Mouse (Mus musculus) CH12.LX (cell line): ENCODE measurements around the gene Cttnbp2nl. TPM values are rescaled to one million over a fixed set of nuclear protein-coding genes. Genes with fewer than 3 reads are reported as not detected.

ENCODE experiments used
- DNase-seq: peaks from one replicate; pipeline ENCODE4 v3.0.0-alpha.2; 2013; ENCODE audit errors: extremely low read depth
- H3K27ac ChIP-seq: 2 replicates; pipeline ENCODE4 v1.5.1; 2012; ENCODE audit warnings: low read depth, mild to moderate bottlenecking, control low read depth, moderate library complexity; ENCODE audit not compliant: insufficient read depth
- H3K27me3 ChIP-seq: replicated peaks from 2 replicates; pipeline ENCODE3; 2012; ENCODE audit warnings: inconsistent platforms
- H3K36me3 ChIP-seq, 2 experiments: replicated peaks in 1 of 2; 2 replicates each; pipeline versions ENCODE3 to v1.6.1; 2012; ENCODE audit warnings: inconsistent platforms in 1 of 2, low read length in 1 of 2, mild to moderate bottlenecking in 1 of 2, mixed read lengths in 1 of 2, moderate library complexity in 1 of 2; ENCODE audit not compliant: control insufficient read depth in 1 of 2, insufficient read depth in 1 of 2
- H3K4me1 ChIP-seq, 2 experiments: 2 replicates each; pipeline ENCODE4 v1.6.1; 2012; ENCODE audit warnings: inconsistent platforms in 1 of 2, moderate library complexity in 1 of 2; ENCODE audit not compliant: insufficient read depth in 2 of 2, control insufficient read depth in 1 of 2
- H3K4me2 ChIP-seq: 2 replicates; pipeline ENCODE4 v1.6.1; 2012; ENCODE audit warnings: low read depth, mild to moderate bottlenecking, control low read depth; ENCODE audit not compliant: poor library complexity, insufficient read depth, severe bottlenecking
- H3K4me3 ChIP-seq, 3 experiments: fragments of 150-350 bp in 1 of 3; sonication (generic) in 1 of 3; replicated peaks in 1 of 3; 2 replicates each; pipeline versions ENCODE3 to v1.5.1; 2011 to 2012; ENCODE audit warnings: low read depth in 2 of 3, low read length in 2 of 3, mild to moderate bottlenecking in 2 of 3, moderate library complexity in 2 of 3, control low read depth in 1 of 3, improper control_type of control experiment in 1 of 3, inconsistent platforms in 1 of 3, mixed read lengths in 1 of 3; ENCODE audit not compliant: poor library complexity in 1 of 3
- H3K79me2 ChIP-seq: replicated peaks from 2 replicates; pipeline ENCODE4 v1.6.1; 2012; ENCODE audit warnings: mild to moderate bottlenecking, moderate library complexity; ENCODE audit not compliant: control insufficient read depth, poor library complexity, insufficient read depth, severe bottlenecking; ENCODE audit errors: extremely low read depth
- H3K9ac ChIP-seq: 2 replicates; pipeline ENCODE4 v1.6.1; 2012; ENCODE audit warnings: low read depth, mild to moderate bottlenecking, control low read depth, moderate library complexity; ENCODE audit not compliant: insufficient read depth
- H3K9me3 ChIP-seq: replicated peaks from 2 replicates; pipeline ENCODE3; 2012; ENCODE audit warnings: low read length, inconsistent platforms, mixed read lengths
- CHD1 ChIP-seq: IDR thresholded peaks from 2 replicates; pipeline ENCODE4 v1.6.1; 2012; ENCODE audit warnings: low read depth, low read length, improper control_type of control experiment, inconsistent platforms
- CHD2 ChIP-seq: IDR thresholded peaks from 2 replicates; pipeline ENCODE4 v1.6.1; 2011; ENCODE audit warnings: low read length, improper control_type of control experiment
- CTCF ChIP-seq, 2 experiments: IDR thresholded peaks in 1 of 2; conservative IDR thresholded peaks in 1 of 2; 2 replicates each; pipeline ENCODE4 v1.5.1; 2011 to 2012; ENCODE audit warnings: low read depth in 2 of 2, low read length in 2 of 2, improper control_type of control experiment in 1 of 2, inconsistent platforms in 1 of 2, mild to moderate bottlenecking in 1 of 2, moderate library complexity in 1 of 2
- ELF1 ChIP-seq: IDR thresholded peaks from 2 replicates; pipeline ENCODE4 v1.6.1; 2014; ENCODE audit warnings: low read depth, mild to moderate bottlenecking, inconsistent platforms, low read length, improper control_type of control experiment
- EP300 ChIP-seq: IDR thresholded peaks from 2 replicates; pipeline ENCODE4 v1.6.1; 2011; ENCODE audit warnings: low read length, improper control_type of control experiment
- HCFC1 ChIP-seq: IDR thresholded peaks from 2 replicates; pipeline ENCODE4 v1.6.1; 2012; ENCODE audit warnings: low read depth, mild to moderate bottlenecking, inconsistent platforms, low read length, improper control_type of control experiment
- JUN ChIP-seq: IDR thresholded peaks from 2 replicates; pipeline ENCODE4 v1.6.1; 2011; ENCODE audit warnings: low read depth, mild to moderate bottlenecking, low read length, improper control_type of control experiment, moderate library complexity; ENCODE audit not compliant: insufficient read depth
- KAT2A ChIP-seq: IDR thresholded peaks from 2 replicates; pipeline ENCODE4 v1.6.1; 2012; ENCODE audit warnings: low read length, improper control_type of control experiment, inconsistent platforms; ENCODE audit not compliant: insufficient replicate concordance
- MAX ChIP-seq: IDR thresholded peaks from 2 replicates; pipeline ENCODE4 v1.6.1; 2011; ENCODE audit warnings: low read length, improper control_type of control experiment
- MEF2A ChIP-seq: IDR thresholded peaks from 2 replicates; pipeline ENCODE4 v1.6.1; 2014; ENCODE audit warnings: low read depth, mild to moderate bottlenecking, inconsistent platforms, low read length, improper control_type of control experiment, borderline replicate concordance
- MXI1 ChIP-seq: IDR thresholded peaks from 2 replicates; pipeline ENCODE4 v1.6.1; 2011; ENCODE audit warnings: mild to moderate bottlenecking, low read depth, low read length, improper control_type of control experiment
- MYC ChIP-seq: IDR thresholded peaks from 2 replicates; pipeline ENCODE4 v1.6.1; 2011; ENCODE audit warnings: low read depth, mild to moderate bottlenecking, improper control_type of control experiment, low read length
- NRF1 ChIP-seq: IDR thresholded peaks from 2 replicates; pipeline ENCODE4 v1.6.1; 2014; ENCODE audit warnings: low read depth, mild to moderate bottlenecking, inconsistent platforms, low read length, improper control_type of control experiment, moderate library complexity
- POLR2A ChIP-seq: IDR thresholded peaks from 2 replicates; pipeline ENCODE4 v1.6.1; 2011; ENCODE audit warnings: low read depth, mild to moderate bottlenecking, improper control_type of control experiment, low read length
- RCOR1 ChIP-seq: conservative IDR thresholded peaks from 2 replicates; pipeline ENCODE4 v1.6.1; 2012; ENCODE audit warnings: low read depth, mild to moderate bottlenecking, inconsistent platforms, low read length, improper control_type of control experiment
- TCF12 ChIP-seq: IDR thresholded peaks from 2 replicates; pipeline ENCODE4 v1.6.1; 2014; ENCODE audit warnings: low read depth, mild to moderate bottlenecking, inconsistent platforms, low read length, improper control_type of control experiment
- UBTF ChIP-seq: IDR thresholded peaks from 2 replicates; pipeline ENCODE4 v1.6.1; 2012; ENCODE audit warnings: low read depth, mild to moderate bottlenecking, inconsistent platforms, low read length, improper control_type of control experiment, moderate library complexity
- USF2 ChIP-seq: conservative IDR thresholded peaks from 2 replicates; pipeline ENCODE4 v1.6.1; 2011; ENCODE audit warnings: low read depth, low read length, improper control_type of control experiment
- ZNF384 ChIP-seq: IDR thresholded peaks from 2 replicates; pipeline ENCODE4 v1.6.1; 2012; ENCODE audit warnings: low read depth, low read length, improper control_type of control experiment, inconsistent platforms
- dilution Hi-C: fragments of 300-500 bp; cut with MboI; formaldehyde crosslinking; loops from 2 replicates; pipeline ENCODE4 v1.14.3; 2020; ENCODE audit warnings: low sequenced_read_pairs; ENCODE audit not compliant: extremely low pct_unique_long_range_greater_than_20kb, extremely low pct_ligation_motif_present
- in situ Hi-C: fragments of 300-500 bp; cut with MboI; formaldehyde crosslinking; loops from 3 replicates; pipeline ENCODE4 v1.14.3; 2019; ENCODE audit warnings: low sequenced_read_pairs, low pct_ligation_motif_present, low pct_unique_long_range_greater_than_20kb, mixed read lengths
- polyA plus RNA-seq: library from polyadenylated mRNA; unstranded; fragments of >175 nt; gene quantifications from 2 replicates; pipeline ENCODE4 v1.2.1, GENCODE M21; 2012; ENCODE audit warnings: low read depth; ENCODE audit not compliant: insufficient read length
- total RNA-seq, 2 experiments: library from RNA; depleted of rRNA; stranded (reverse); fragments of 300-350 nt in 1 of 2; fragments of >200 nt in 1 of 2; gene quantifications; 2 replicates each; pipeline ENCODE4 v1.2.3; 2012 to 2014

The Cttnbp2nl gene
- total and polyA plus RNA-seq, 3 experiments, result 0.21 to 0.70 (median 0.43) TPM

- H3K9me3 ChIP-seq, result no peaks in the 10 kb centered on the region
- dilution Hi-C loops (no loop called here), in situ Hi-C loops (no loop called here)
- H3K9ac ChIP-seq, result no peak overlapping the region
- TF ChIP-seq CHD1 (no peak), MAX (no peak), USF2 (no peak), CTCF (conservative IDR thresholded peaks at IDR 0.05 in 1 of 2, IDR thresholded peaks at IDR 0.05 in 1 of 2; ENCODE audit: low read depth in 2 of 2, low read length in 2 of 2) (no peak), HCFC1 (no peak), MYC (no peak), TCF12 (no peak), NRF1 (no peak), RCOR1 (no peak), KAT2A (no peak), EP300 (no peak), MXI1 (no peak), UBTF (no peak), MEF2A (no peak), POLR2A (no peak), ELF1 (no peak), CHD2 (no peak), ZNF384 (no peak)
- no peaks in the 10 kb centered on the region for H3K79me2 ChIP-seq
- H3K27ac ChIP-seq, result no peak overlapping the region
- no peak overlapping the region for H3K4me2 ChIP-seq
- H3K4me1 ChIP-seq, result peaks cover 3% of the 10 kb centered on the region in 2 experiments; a peak in 1 of 4 replicates
- no peak overlapping the region for H3K4me3 ChIP-seq
- no peak for DNase-seq
- no peaks in the 10 kb centered on the region for H3K27me3 ChIP-seq
- no peaks in the 10 kb centered on the region for H3K36me3 ChIP-seq
Observed at GRCm38 (mm10) chr3:105018085-105018782, 34.7 kb downstream of the Cttnbp2nl start.

- Histone ChIP-seq H3K4me3 (no peak overlapping the region), H3K9me3 (no peaks in the 10 kb centered on the region), H3K79me2 (no peaks in the 10 kb centered on the region), H3K4me1 (peaks cover 0 to 3% of the 10 kb centered on the region in 2 experiments; a peak in 1 of 4 replicates), H3K27ac (no peak overlapping the region), H3K4me2 (no peak overlapping the region), H3K27me3 (no peaks in the 10 kb centered on the region), H3K36me3 (no peaks in the 10 kb centered on the region), H3K9ac (no peak overlapping the region)
- TF ChIP-seq CTCF (conservative IDR thresholded peaks at IDR 0.05 in 1 of 2, IDR thresholded peaks at IDR 0.05 in 1 of 2; ENCODE audit: low read depth in 2 of 2, low read length in 2 of 2) (no peak), JUN (no peak), EP300 (no peak), HCFC1 (no peak)
- DNase-seq, result no peak
- in situ Hi-C loops, result no loop called here
- dilution Hi-C loops, result no loop called here
Observed at GRCm38 (mm10) chr3:105017314-105017713, 35.6 kb downstream of the Cttnbp2nl start.
